Mouse (Mus musculus) MEL (cell line): ENCODE measurements at regions not wholly inside any gene's neighbourhood (a gene's known extent, or its start where the extent isn't known, plus 50 kb on each side); places are given as distances from the start of the nearest gene placed in this dataset.

ENCODE experiments used
- DNase-seq: peaks from one replicate; pipeline ENCODE4 v3.0.0; 2011; ENCODE audit warnings: low read depth, low spot score
- H3K27ac ChIP-seq: 2 replicates; pipeline ENCODE4 v1.5.1; 2012; ENCODE audit warnings: low read depth, mild to moderate bottlenecking, control low read depth, low read length, moderate library complexity; ENCODE audit not compliant: control insufficient read depth
- H3K27me3 ChIP-seq, 2 experiments: fragments of 150-350 bp in 1 of 2; sonication (generic) in 1 of 2; 2 replicates each; pipeline ENCODE4 v1.6.1; 2012; ENCODE audit warnings: low read length in 2 of 2, mild to moderate bottlenecking in 2 of 2, improper control_type of control experiment in 1 of 2, moderate library complexity in 1 of 2; ENCODE audit not compliant: insufficient read depth in 2 of 2, control insufficient read depth in 1 of 2
- H3K36me3 ChIP-seq, 2 experiments: 2 replicates each; pipeline ENCODE4 v1.6.1; 2012 to 2014; ENCODE audit warnings: low read length in 2 of 2, improper control_type of control experiment in 1 of 2, inconsistent platforms in 1 of 2, mild to moderate bottlenecking in 1 of 2; ENCODE audit not compliant: insufficient read depth in 2 of 2, control insufficient read depth in 1 of 2
- H3K4me1 ChIP-seq, 2 experiments: fragments of 150-350 bp in 1 of 2; sonication (generic) in 1 of 2; 2 replicates each; pipeline ENCODE4 v1.6.1; 2012; ENCODE audit warnings: low read length in 2 of 2, improper control_type of control experiment in 1 of 2, mild to moderate bottlenecking in 1 of 2; ENCODE audit not compliant: insufficient read depth in 2 of 2, control insufficient read depth in 1 of 2
- H3K4me3 ChIP-seq, 2 experiments: fragments of 150-350 bp in 1 of 2; sonication (generic) in 1 of 2; 2 replicates each; pipeline ENCODE4 v1.5.1; 2012; ENCODE audit warnings: low read depth in 2 of 2, low read length in 2 of 2, mild to moderate bottlenecking in 2 of 2, moderate library complexity in 2 of 2, control low read depth in 1 of 2, improper control_type of control experiment in 1 of 2; ENCODE audit not compliant: control insufficient read depth in 1 of 2, insufficient read depth in 1 of 2
- H3K79me2 ChIP-seq: 2 replicates; pipeline ENCODE4 v1.6.1; 2012; ENCODE audit warnings: mild to moderate bottlenecking, low read length, moderate library complexity; ENCODE audit not compliant: control insufficient read depth, poor library complexity, insufficient read depth
- H3K9ac ChIP-seq: 2 replicates; pipeline ENCODE4 v1.6.1; 2012; ENCODE audit warnings: low read depth, mild to moderate bottlenecking, control low read depth, low read length, moderate library complexity; ENCODE audit not compliant: control insufficient read depth, poor library complexity, severe bottlenecking
- H3K9me3 ChIP-seq: fragments of 150-350 bp; sonication (generic); replicated peaks from 2 replicates; pipeline ENCODE4 v1.6.1; 2012; ENCODE audit warnings: mild to moderate bottlenecking, low read length, improper control_type of control experiment, moderate library complexity; ENCODE audit not compliant: insufficient read depth
- CHD1 ChIP-seq: IDR thresholded peaks from 2 replicates; pipeline ENCODE4 v1.6.1; 2012; ENCODE audit warnings: low read depth, mild to moderate bottlenecking, inconsistent platforms, low read length, improper control_type of control experiment
- CTCF ChIP-seq, 3 experiments: IDR thresholded peaks in 2 of 3; conservative IDR thresholded peaks in 1 of 3; 2 replicates each; pipeline ENCODE4 v1.5.1; 2011 to 2012; ENCODE audit warnings: low read length in 3 of 3, low read depth in 2 of 3, mild to moderate bottlenecking in 2 of 3, improper control_type of control experiment in 1 of 3, inconsistent platforms in 1 of 3, mixed read lengths in 1 of 3, moderate library complexity in 1 of 3; ENCODE audit not compliant: control insufficient read depth in 1 of 3, insufficient read depth in 1 of 3, poor library complexity in 1 of 3, severe bottlenecking in 1 of 3
- EP300 ChIP-seq, 2 experiments: IDR thresholded peaks; 2 replicates each; pipeline ENCODE4 v1.6.1; 2011; ENCODE audit warnings: improper control_type of control experiment in 2 of 2, low read length in 2 of 2, low read depth in 1 of 2, mild to moderate bottlenecking in 1 of 2
- ETS1 ChIP-seq: IDR thresholded peaks from 2 replicates; pipeline ENCODE4 v1.6.1; 2012; ENCODE audit warnings: low read depth, mild to moderate bottlenecking, inconsistent platforms, low read length, improper control_type of control experiment, moderate library complexity
- KAT2A ChIP-seq: conservative IDR thresholded peaks from 2 replicates; pipeline ENCODE4 v1.6.1; 2012; ENCODE audit warnings: low read depth, low read length, improper control_type of control experiment, inconsistent platforms
- MAFK ChIP-seq: IDR thresholded peaks from 2 replicates; pipeline ENCODE4 v1.6.1; 2011; ENCODE audit warnings: low read depth, mild to moderate bottlenecking, low read length, improper control_type of control experiment, borderline replicate concordance
- MXI1 ChIP-seq: IDR thresholded peaks from 2 replicates; pipeline ENCODE4 v1.6.1; 2011; ENCODE audit warnings: mild to moderate bottlenecking, low read depth, low read length, improper control_type of control experiment
- NRF1 ChIP-seq: IDR thresholded peaks from 2 replicates; pipeline ENCODE4 v1.6.1; 2014; ENCODE audit warnings: low read depth, mild to moderate bottlenecking, inconsistent platforms, low read length, improper control_type of control experiment, moderate library complexity; ENCODE audit not compliant: poor library complexity, insufficient read depth, severe bottlenecking
- POLR2A ChIP-seq, 2 experiments: IDR thresholded peaks; 2 replicates each; pipeline ENCODE4 v1.6.1; 2011 to 2012; ENCODE audit warnings: low read length in 2 of 2, mild to moderate bottlenecking in 2 of 2, control low read depth in 1 of 2, improper control_type of control experiment in 1 of 2, low read depth in 1 of 2, moderate library complexity in 1 of 2; ENCODE audit not compliant: control insufficient read depth in 1 of 2, insufficient read depth in 1 of 2, poor library complexity in 1 of 2
- SIN3A ChIP-seq: IDR thresholded peaks from 2 replicates; pipeline ENCODE4 v1.6.1; 2012; ENCODE audit warnings: low read length, improper control_type of control experiment, inconsistent platforms
- TBP ChIP-seq: IDR thresholded peaks from 2 replicates; pipeline ENCODE4 v1.8.0; 2011; ENCODE audit warnings: low read depth, low read length, improper control_type of control experiment
- UBTF ChIP-seq: IDR thresholded peaks from 2 replicates; pipeline ENCODE4 v1.6.1; 2012; ENCODE audit warnings: low read depth, mild to moderate bottlenecking, inconsistent platforms, low read length, improper control_type of control experiment, moderate library complexity, borderline replicate concordance; ENCODE audit not compliant: insufficient read depth
- USF1 ChIP-seq: IDR thresholded peaks from 2 replicates; pipeline ENCODE4 v1.6.1; 2014; ENCODE audit warnings: low read depth, mild to moderate bottlenecking, inconsistent platforms, low read length, improper control_type of control experiment, moderate library complexity
- USF2 ChIP-seq, 2 experiments: IDR thresholded peaks; 2 replicates each; pipeline ENCODE4 v1.6.1; 2011 to 2012; ENCODE audit warnings: improper control_type of control experiment in 2 of 2, low read length in 2 of 2, borderline replicate concordance in 1 of 2, inconsistent platforms in 1 of 2, low read depth in 1 of 2, mild to moderate bottlenecking in 1 of 2; ENCODE audit not compliant: insufficient read depth in 1 of 2
- ZC3H11A ChIP-seq: IDR thresholded peaks from 2 replicates; pipeline ENCODE4 v1.6.1; 2012; ENCODE audit warnings: low read depth, mild to moderate bottlenecking, inconsistent platforms, low read length, improper control_type of control experiment

DNA sequence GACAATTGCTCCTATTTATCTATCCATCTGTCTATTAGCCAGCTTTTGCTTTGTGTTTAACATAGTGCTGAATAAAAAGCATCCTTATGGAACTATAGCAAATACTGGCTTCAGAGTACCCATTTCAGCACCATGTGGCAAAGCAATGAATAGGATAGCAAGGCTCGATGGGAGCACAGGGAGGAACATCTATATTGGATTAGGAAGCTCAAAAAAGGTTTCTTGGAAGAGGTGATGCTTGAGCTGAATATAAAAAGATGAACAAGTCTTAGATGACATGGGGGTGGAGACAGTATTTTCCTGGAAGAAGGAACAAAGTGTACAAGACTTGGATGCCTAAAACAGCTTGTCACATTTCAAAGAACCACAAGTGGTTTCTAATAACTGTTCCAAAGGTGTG is 273.9 kb downstream of the Brinp2 start:
- H3K9ac ChIP-seq = no peak overlapping the region
- H3K36me3 ChIP-seq = no peaks in the 10 kb centered on the region
- TF ChIP-seq CTCF (IDR thresholded peaks at IDR 0.05 in 2 of 3, conservative IDR thresholded peaks at IDR 0.05 in 1 of 3; ENCODE audit: control insufficient read depth in 1 of 3, insufficient read depth in 1 of 3, low read depth in 2 of 3, low read length in 3 of 3, poor library complexity in 1 of 3, severe bottlenecking in 1 of 3) (no peak), TBP (no peak), ZC3H11A (no peak), CHD1 (no peak), USF1 (no peak), UBTF (no peak), MAFK (no peak), USF2 (IDR thresholded peaks at IDR 0.05; ENCODE audit: borderline replicate concordance in 1 of 2, insufficient read depth in 1 of 2, low read depth in 1 of 2, low read length in 2 of 2) (no peak), NRF1 (no peak)
- no peak overlapping the region for H3K4me3 ChIP-seq
- no peaks in the 10 kb centered on the region for H3K9me3 ChIP-seq
- no peak overlapping the region for H3K27ac ChIP-seq
- no peaks in the 10 kb centered on the region for H3K4me1 ChIP-seq
- no peaks in the 10 kb centered on the region for H3K27me3 ChIP-seq
- no peaks in the 10 kb centered on the region for H3K79me2 ChIP-seq
- DNase-seq = no peak

DNA sequence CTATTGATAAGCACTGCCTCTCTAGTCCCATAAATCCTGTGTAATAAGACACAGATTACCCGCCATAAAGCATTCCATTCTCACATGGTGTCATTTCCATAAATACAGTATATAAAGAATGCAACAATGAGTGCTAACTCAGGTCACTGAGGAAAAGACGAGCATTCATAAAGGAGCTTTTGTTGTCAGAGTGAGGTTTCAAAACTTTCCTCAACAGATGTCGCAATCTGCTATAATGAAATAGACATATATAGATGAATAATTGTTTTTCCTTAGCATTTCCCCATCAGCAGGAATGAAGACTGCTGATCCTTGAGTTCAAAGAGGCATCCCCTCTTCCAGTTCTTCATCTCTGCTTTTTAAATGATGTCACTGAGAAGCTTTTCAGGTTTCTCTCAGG is 270.3 kb downstream of the Brinp2 start:
- H3K4me3 ChIP-seq = no peak overlapping the region
- no peak overlapping the region for H3K9ac ChIP-seq
- H3K9me3 ChIP-seq = no peaks in the 10 kb centered on the region
- no peaks in the 10 kb centered on the region for H3K36me3 ChIP-seq
- no peaks in the 10 kb centered on the region for H3K27me3 ChIP-seq
- H3K4me1 ChIP-seq = no peaks in the 10 kb centered on the region
- DNase-seq = no peak
- no peaks in the 10 kb centered on the region for H3K79me2 ChIP-seq
- no peak for TF ChIP-seq EP300 (IDR thresholded peaks at IDR 0.05; ENCODE audit: low read depth in 1 of 2, low read length in 2 of 2)
- no peak overlapping the region for H3K27ac ChIP-seq

DNA sequence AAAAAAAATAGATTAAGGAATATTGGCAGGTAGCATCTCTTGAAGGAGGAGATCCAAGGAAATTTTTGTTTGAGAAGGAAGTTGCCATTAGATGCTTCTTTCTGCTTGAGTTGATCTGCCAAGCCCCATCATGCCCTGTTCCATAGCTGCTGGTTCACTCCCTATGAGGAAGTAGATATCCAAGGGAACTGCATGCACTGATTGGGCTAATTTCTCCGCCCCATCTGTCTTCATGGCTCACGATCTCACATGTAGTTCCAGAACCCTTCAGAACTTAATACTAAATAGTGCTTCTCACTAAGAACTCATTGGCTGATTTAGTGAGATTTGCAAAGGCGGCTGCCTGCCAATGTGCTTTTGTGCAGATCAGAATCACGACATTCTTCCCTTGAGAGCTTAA is 258.6 kb downstream of the Brinp2 start:
- Histone ChIP-seq H3K27me3 (no peaks in the 10 kb centered on the region), H3K9me3 (no peaks in the 10 kb centered on the region)
- TF ChIP-seq SIN3A (no peak), POLR2A (IDR thresholded peaks at IDR 0.05; ENCODE audit: control insufficient read depth in 1 of 2, insufficient read depth in 1 of 2, low read depth in 1 of 2, low read length in 2 of 2, poor library complexity in 1 of 2) (no peak), MXI1 (no peak), NRF1 (no peak), ETS1 (no peak), KAT2A (no peak), MAFK (no peak)

More for the DNA sequence above, 258.6 kb downstream of the Brinp2 start:
- no peak for DNase-seq
- no peaks in the 10 kb centered on the region for H3K36me3 ChIP-seq
- no peaks in the 10 kb centered on the region for H3K4me1 ChIP-seq
- H3K27ac ChIP-seq = no peak overlapping the region
- H3K9ac ChIP-seq = no peak overlapping the region
- no peak overlapping the region for H3K4me3 ChIP-seq
- H3K79me2 ChIP-seq = no peaks in the 10 kb centered on the region
